Mouse (Mus musculus) layer of hippocampus, postnatal 14 days (tissue): ENCODE results near the gene 4930402H24Rik. TPM values are rescaled to one million over a fixed set of nuclear protein-coding genes. Genes with fewer than 3 reads are reported as not detected.
A peak's percentile ranks its signal among the peaks of the same experiment; 100 is the strongest.
"Not testable (repeated sequence)": the region's sequence is repeated elsewhere in the genome, so short reads cannot be mapped to it uniquely, and the experiment has no call there.

Experiments
- DNase-seq, 2 experiments: peaks; one replicate each; pipeline ENCODE4 v3.0.0; 2021 to 2022; ENCODE audit warnings: low spot score in 2 of 2, mixed read lengths in 1 of 2
- total RNA-seq, 2 experiments: library from RNA; stranded (reverse); gene quantifications; 2 replicates each; pipeline ENCODE4 v1.2.3; 2021

The 4930402H24Rik gene
- total RNA-seq, 2 experiments from 2014 or later: 80.0 to 83.6 TPM

GRCm38 (mm10) chr2:130862091-130862490 lies 44.1 kb downstream of the 4930402H24Rik start:
- DNase-seq: no peak

GRCm38 (mm10) chr2:130852964-130853363 lies 53.2 kb downstream of the 4930402H24Rik start:
- DNase-seq: no peak

GRCm38 (mm10) chr2:130851363-130852246 lies 54.6 kb downstream of the 4930402H24Rik start:
- no peak for DNase-seq

- DNase-seq: no peak
Observed at GRCm38 (mm10) chr2:130849688-130850087, 56.5 kb downstream of the 4930402H24Rik start.

GRCm38 (mm10) chr2:130848313-130848712 lies 57.9 kb downstream of the 4930402H24Rik start:
- DNase-seq: no peak

- DNase-seq: no peak
Observed at GRCm38 (mm10) chr2:130843623-130844022, 62.6 kb downstream of the 4930402H24Rik start.

GRCm38 (mm10) chr2:130840846-130841245 lies 65.4 kb downstream of the 4930402H24Rik start:
- DNase-seq: peak; percentile 81 to 94

- peak; percentile 75 to 84 for DNase-seq
Observed at GRCm38 (mm10) chr2:130839874-130840661, 66.1 kb downstream of the 4930402H24Rik start.

- DNase-seq: no peak
Observed at GRCm38 (mm10) chr2:130839528-130839873, 66.7 kb downstream of the 4930402H24Rik start.

- peak in 1 of 2 experiments; percentile 35 for DNase-seq
Observed at GRCm38 (mm10) chr2:130839084-130839483, 67.1 kb downstream of the 4930402H24Rik start.

- no peak for DNase-seq
Observed at GRCm38 (mm10) chr2:130838131-130838530, 68.1 kb downstream of the 4930402H24Rik start.

- no peak for DNase-seq
Observed at GRCm38 (mm10) chr2:130833699-130834098, 72.5 kb downstream of the 4930402H24Rik start.

- DNase-seq: no peak
Observed at GRCm38 (mm10) chr2:130832582-130832981, 73.6 kb downstream of the 4930402H24Rik start.

- DNase-seq: no peak
Observed at GRCm38 (mm10) chr2:130832012-130832411, 74.2 kb downstream of the 4930402H24Rik start.

- no peak for DNase-seq
Observed at GRCm38 (mm10) chr2:130830236-130830635, 76.0 kb downstream of the 4930402H24Rik start.

GRCm38 (mm10) chr2:130829496-130829895 lies 76.7 kb downstream of the 4930402H24Rik start:
- DNase-seq: no peak

GRCm38 (mm10) chr2:130828668-130829067 lies 77.5 kb downstream of the 4930402H24Rik start:
- no peak for DNase-seq

GRCm38 (mm10) chr2:130828066-130828465 lies 78.1 kb downstream of the 4930402H24Rik start:
- DNase-seq: not testable (repeated sequence)

GRCm38 (mm10) chr2:130827410-130827809 lies 78.8 kb downstream of the 4930402H24Rik start:
- DNase-seq: peak; percentile 31 to 80

- peak; percentile 32 to 64 for DNase-seq
Observed at GRCm38 (mm10) chr2:130818838-130819647, 87.2 kb downstream of the 4930402H24Rik start.

- DNase-seq: no peak
Observed at GRCm38 (mm10) chr2:130817865-130818264, 88.3 kb downstream of the 4930402H24Rik start.
